Mouse (Mus musculus) erythroblast, adult 5-6 weeks (primary cell): Measurements from ENCODE around the gene Gstm6. TPM values are rescaled to one million over a fixed set of nuclear protein-coding genes. Genes with fewer than 3 reads are reported as not detected.
"Not testable (repeated sequence)": the region's sequence is repeated elsewhere in the genome, so short reads cannot be mapped to it uniquely, and the experiment has no call there.

Source experiments
- ATAC-seq: replicated peaks from 2 replicates; pipeline ENCODE4 v1.8.0; 2016; ENCODE audit warnings: moderate number of reproducible peaks, mild to moderate bottlenecking, moderate TSS enrichment, inconsistent platforms; ENCODE audit not compliant: poor library complexity, low FRiP score, severe bottlenecking
- total RNA-seq, 2 experiments: library from RNA; stranded (forward) in 1 of 2; stranded (reverse) in 1 of 2; fragments of 150-400 nt in 1 of 2; fragments of 200-764, 138-1000 nt in 1 of 2; gene quantifications; 2 replicates each; pipeline versions ENCODE4 v1.2.3 to v1.2.4; 2015 to 2017; ENCODE audit warnings: low replicate concordance in 2 of 2

The Gstm6 gene
- total RNA-seq, 2 experiments from 2014 or later, result not detected

DNA sequence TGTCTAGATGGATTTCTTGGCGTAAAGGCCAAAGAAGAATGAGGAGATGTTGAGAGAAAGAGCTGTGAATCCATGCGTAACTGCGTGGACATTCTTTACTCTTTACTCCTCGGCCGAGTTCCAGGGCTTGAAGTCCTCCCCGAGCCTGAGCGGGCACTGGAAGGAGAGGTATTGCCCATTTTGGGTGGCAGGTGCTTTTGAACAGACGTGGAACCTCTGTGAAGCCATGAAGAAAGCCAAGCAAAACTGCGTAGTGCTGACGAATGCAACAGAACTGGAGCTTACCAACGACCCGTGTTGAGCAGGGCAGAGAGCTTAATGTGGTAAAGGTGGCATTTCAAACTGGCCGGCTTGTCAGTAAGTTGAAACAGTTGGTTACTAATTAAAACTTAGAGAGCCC, 44.9 kb downstream of the Gstm6 start:
- no peak for ATAC-seq

DNA sequence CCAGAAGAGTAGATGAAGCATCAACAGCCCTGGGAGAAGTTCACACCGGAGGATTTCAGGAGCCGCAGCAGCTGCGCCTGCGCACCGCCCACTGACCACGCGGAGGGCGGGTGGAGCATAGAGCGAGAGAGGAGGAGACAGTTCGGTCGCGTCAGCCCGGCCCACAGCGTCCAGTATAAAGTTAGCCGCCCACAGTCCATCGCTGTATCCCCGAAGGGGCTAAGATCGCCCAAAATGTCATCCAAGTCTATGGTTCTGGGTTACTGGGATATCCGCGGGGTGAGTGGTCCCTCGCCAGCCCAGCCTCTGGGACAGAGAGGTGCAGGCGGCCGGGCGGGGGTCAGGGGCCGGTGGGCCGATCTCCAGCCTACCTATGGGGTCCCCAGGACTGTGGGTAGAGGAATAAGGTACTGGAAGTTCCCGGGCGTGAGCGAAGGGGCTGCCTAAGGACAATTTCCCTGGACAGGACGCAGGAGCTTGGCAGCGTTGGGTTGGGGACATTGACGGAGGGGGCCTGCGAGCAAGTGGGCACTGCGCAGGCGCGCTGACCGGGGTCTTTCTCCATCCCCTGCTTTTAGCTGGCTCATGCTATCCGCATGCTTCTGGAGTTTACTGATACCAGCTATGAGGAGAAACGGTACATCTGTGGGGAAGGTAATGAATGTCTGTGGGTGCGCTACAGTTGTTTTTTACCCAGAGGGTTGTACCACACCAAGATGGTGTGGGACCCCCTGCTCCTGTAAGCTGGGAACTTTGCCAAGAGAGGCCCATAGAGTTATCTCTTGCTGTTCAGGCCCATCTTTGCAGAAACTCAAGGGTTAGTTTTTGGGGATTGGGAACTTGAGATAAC, 47.6 kb downstream of the Gstm6 start, which contains the start of gene Gstm5:
TSS of gene Gstm5 (plus strand) at position 102 of the 850 bp plus-strand sequence.
- peak; percentile 97 for ATAC-seq

DNA sequence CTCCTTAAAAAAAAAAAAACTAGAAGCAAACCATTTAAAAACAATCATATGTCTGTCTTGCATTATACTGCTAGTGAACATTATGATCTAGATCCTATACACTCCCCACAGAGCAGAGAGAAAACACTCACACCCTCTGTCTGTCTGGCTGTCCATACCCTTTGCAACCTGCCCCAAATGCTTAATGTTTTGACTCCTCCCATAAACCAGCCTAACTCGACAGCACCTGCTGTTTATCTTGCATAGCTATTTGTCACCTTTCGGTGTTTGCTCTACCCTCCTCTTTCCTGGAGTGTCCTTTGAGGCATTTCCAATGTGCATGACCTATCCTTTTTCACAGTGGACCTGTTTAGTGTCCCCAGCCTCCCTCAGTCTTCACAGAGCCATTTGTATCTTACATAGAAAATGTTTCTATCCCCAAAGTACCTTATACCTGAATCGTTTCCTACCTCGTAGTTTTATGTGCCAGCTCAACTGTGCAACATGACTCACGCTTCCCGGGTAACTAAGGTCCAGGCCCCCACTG, 48.3 kb downstream of the Gstm6 start:
- peak; percentile 52 for ATAC-seq

DNA sequence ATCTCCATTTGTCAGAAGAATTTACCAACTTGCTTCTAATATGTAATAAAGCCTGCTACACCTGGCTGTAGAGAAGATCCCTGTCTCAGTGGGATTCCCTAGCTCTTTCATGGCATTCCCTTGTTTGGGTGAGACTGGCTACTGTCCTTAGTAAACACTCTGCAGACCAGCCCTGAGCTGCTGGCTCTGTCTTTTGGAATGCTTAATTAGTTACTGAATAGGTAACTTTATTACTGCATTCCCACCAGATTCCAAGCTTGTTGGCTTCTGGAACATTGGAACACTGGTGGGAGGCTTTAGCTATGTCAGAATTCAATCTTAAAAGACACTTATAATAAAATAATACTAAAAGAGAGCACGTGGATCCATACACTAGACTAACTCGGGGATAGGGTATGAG, 54.3 kb downstream of the Gstm6 start:
- not testable (repeated sequence) for ATAC-seq

Other genes starting within 250 kb of the Gstm6 start
- gene Ahcyl1, start 247.2 kb downstream of the Gstm6 start, total RNA-seq (2015; ENCODE audit: low replicate concordance), result 18.2 and 21.7 TPM in 2 replicates
- gene Ahcyl1, start 247.2 kb downstream of the Gstm6 start, total RNA-seq (2017; ENCODE audit: low replicate concordance), result 9.2 and 20.1 TPM in 2 replicates
- gene Csf1, start 183.3 kb downstream of the Gstm6 start, total RNA-seq (2015; ENCODE audit: low replicate concordance), result 1.5 and 2.5 TPM in 2 replicates
- 1.3 and 1.9 TPM in 2 replicates for gene Csf1, start 183.3 kb downstream of the Gstm6 start, total RNA-seq (2017; ENCODE audit: low replicate concordance)
- 1.5 TPM in 1 of 2 replicates, not detected in the other for gene Eps8l3, start 66.5 kb downstream of the Gstm6 start, total RNA-seq (2015; ENCODE audit: low replicate concordance)
- gene Eps8l3, start 66.5 kb downstream of the Gstm6 start, total RNA-seq (2017; ENCODE audit: low replicate concordance), result not detected in 2 replicates
- 17.9 and 33.9 TPM in 2 replicates for gene Gstm5, start 47.9 kb downstream of the Gstm6 start, total RNA-seq (2015; ENCODE audit: low replicate concordance)
- gene Gstm5, start 47.9 kb downstream of the Gstm6 start, total RNA-seq (2017; ENCODE audit: low replicate concordance), result 8.2 and 22.6 TPM in 2 replicates
- not detected in 2 replicates for gene Gstm7, start 11.9 kb downstream of the Gstm6 start, total RNA-seq (2015; ENCODE audit: low replicate concordance)
- 1.8 TPM in 1 of 2 replicates, not detected in the other for gene Gstm7, start 11.9 kb downstream of the Gstm6 start, total RNA-seq (2017; ENCODE audit: low replicate concordance)
- not detected in 2 replicates for gene Gstm3, start 25.5 kb upstream of the Gstm6 start, total RNA-seq (2015; ENCODE audit: low replicate concordance)
- gene Gstm3, start 25.5 kb upstream of the Gstm6 start, total RNA-seq (2017; ENCODE audit: low replicate concordance), result not detected in 2 replicates
- 1.3 TPM in 1 of 2 replicates, not detected in the other for gene Gstm2, start 42.7 kb upstream of the Gstm6 start, total RNA-seq (2015; ENCODE audit: low replicate concordance)
- 0.60 and 2.1 TPM in 2 replicates for gene Gstm2, start 42.7 kb upstream of the Gstm6 start, total RNA-seq (2017; ENCODE audit: low replicate concordance)
- gene Gstm1, start 74.2 kb upstream of the Gstm6 start, total RNA-seq (2015; ENCODE audit: low replicate concordance), result 160 and 254 TPM in 2 replicates
- 49.2 and 74.5 TPM in 2 replicates for gene Gstm1, start 74.2 kb upstream of the Gstm6 start, total RNA-seq (2017; ENCODE audit: low replicate concordance)
- 4.2 and 8.4 TPM in 2 replicates for gene Gstm4, start 101.1 kb upstream of the Gstm6 start, total RNA-seq (2015; ENCODE audit: low replicate concordance)
- 0.28 and 0.51 TPM in 2 replicates for gene Gstm4, start 101.1 kb upstream of the Gstm6 start, total RNA-seq (2017; ENCODE audit: low replicate concordance)
- gene Ampd2, start 142.9 kb upstream of the Gstm6 start, total RNA-seq (2015; ENCODE audit: low replicate concordance), result 7.1 and 8.6 TPM in 2 replicates
- 3.1 and 14.5 TPM in 2 replicates for gene Ampd2, start 142.9 kb upstream of the Gstm6 start, total RNA-seq (2017; ENCODE audit: low replicate concordance)
- 0.84 TPM in 1 of 2 replicates, not detected in the other for gene Gnat2, start 149.0 kb upstream of the Gstm6 start, total RNA-seq (2015; ENCODE audit: low replicate concordance)
- 0.09 and 0.56 TPM in 2 replicates for gene Gnat2, start 149.0 kb upstream of the Gstm6 start, total RNA-seq (2017; ENCODE audit: low replicate concordance)
- gene Gnai3, start 202.4 kb upstream of the Gstm6 start, total RNA-seq (2015; ENCODE audit: low replicate concordance), result 46.8 and 63.4 TPM in 2 replicates
- gene Gnai3, start 202.4 kb upstream of the Gstm6 start, total RNA-seq (2017; ENCODE audit: low replicate concordance), result 38.2 and 46.0 TPM in 2 replicates
- gene Gpr61, start 211.1 kb upstream of the Gstm6 start, total RNA-seq (2015; ENCODE audit: low replicate concordance), result not detected in 2 replicates
- not detected in 2 replicates for gene Gpr61, start 211.1 kb upstream of the Gstm6 start, total RNA-seq (2017; ENCODE audit: low replicate concordance)
- gene Amigo1, start 242.6 kb upstream of the Gstm6 start, total RNA-seq (2015; ENCODE audit: low replicate concordance), result not detected in 2 replicates
- gene Amigo1, start 242.6 kb upstream of the Gstm6 start, total RNA-seq (2017; ENCODE audit: low replicate concordance), result 0.77 TPM in 1 of 2 replicates, not detected in the other